Comparison of ENCODE assay signal across 8 mouse cellular contexts in the genomic region with DNA sequence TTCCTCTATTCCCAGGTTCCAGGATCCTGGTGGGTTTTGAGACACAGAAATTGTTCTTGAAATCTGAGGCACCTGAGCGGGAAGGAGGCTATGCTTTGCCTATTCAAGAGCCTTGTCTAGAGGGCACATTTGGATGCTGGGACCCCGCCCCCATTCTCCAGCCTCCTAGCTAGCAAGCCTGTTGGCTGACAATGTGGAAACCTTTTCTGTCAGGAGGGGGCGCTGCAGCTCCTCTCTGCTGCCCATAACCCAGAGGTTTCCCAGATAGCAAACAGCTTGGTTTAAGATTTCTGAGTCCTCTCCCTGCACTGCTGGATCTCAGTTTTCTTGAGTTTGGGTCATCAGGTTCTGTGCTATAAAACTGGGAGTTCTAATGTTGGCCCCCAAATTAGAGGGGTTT.
A peak's percentile ranks its signal among the peaks of the same experiment; 100 is the strongest.
DNase-seq lines count a peak whose midpoint lies in the region; ATAC-seq lines count a peak whose summit lies in the region.

No protein-coding gene starts in this region.

- DNase-seq in adipocyte (ENCODE audit: low spot score) = peak; percentile 5
- peak; percentile 63 for DNase-seq in cerebellum, adult 9-11 months
- DNase-seq in frontal cortex, postnatal 10 days (ENCODE audit: low spot score in 2 of 2) = peak; percentile 71 to 82
- DNase-seq in hindlimb bud, embryonic 11.5 days (ENCODE audit: extremely low spot score, low read depth, low spot score) = peak; percentile 64
- peak; percentile 90 to 91 for DNase-seq in left cerebral cortex, adult 18-20 months (ENCODE audit: low spot score in 2 of 2)
- peak; percentile 87 for DNase-seq in mesoderm, embryonic 11.5 days (ENCODE audit: low read depth, low spot score)
- DNase-seq in skeletal muscle tissue, adult 2 months (ENCODE audit: low read depth, low spot score) = peak; percentile 60

- no peak for ATAC-seq in erythroblast, adult 5-6 weeks (replicated peaks; ENCODE audit: low FRiP score, poor library complexity, severe bottlenecking)

Comparison
In these comparisons a context has a peak if more than half of its experiments do, and no peak if none do; other contexts are left out.
1. DNase-seq: peak in every context shown above with its lines; median percentile 90 in left cerebral cortex, adult 18-20 months; 87 in mesoderm, embryonic 11.5 days; 76 in frontal cortex, postnatal 10 days; 64 in hindlimb bud, embryonic 11.5 days; 63 in cerebellum, adult 9-11 months; 60 in skeletal muscle tissue, adult 2 months; 5 in adipocyte.